Mouse (Mus musculus): ENCODE data around the gene Matn4.

- TF ChIP-seq EP300 (IDR thresholded peaks at IDR 0.05; ENCODE audit: low read depth) = no peak
- TF ChIP-seq CTCF (IDR thresholded peaks at IDR 0.05; ENCODE audit: low read depth) = no peak
These were observed 36.8 kb upstream of the Matn4 start for GRCm38 (mm10) chr2:164441731-164442130.
